Mouse (Mus musculus): ENCODE measurements at regions not wholly inside any gene's neighbourhood (a gene's known extent, or its start where the extent isn't known, plus 50 kb on each side); places are given as distances from the start of the nearest gene placed in this dataset.

GRCm38 (mm10) chr14:29818251-29818650 is 96.6 kb upstream of the Cacna2d3 start:
- 87% methylated on average over 7 of the region's 7 CpGs for WGBS

GRCm38 (mm10) chr14:29818751-29819150 is 97.1 kb upstream of the Cacna2d3 start:
- no peak for TF ChIP-seq CTCF (IDR thresholded peaks at IDR 0.05; ENCODE audit: insufficient read depth, low read length)
- TF ChIP-seq POLR2A (IDR thresholded peaks at IDR 0.05; ENCODE audit: borderline replicate concordance, extremely low read depth, low read depth, low read length) = no peak
- no peak for DNase-seq
- WGBS = 78% methylated on average over 2 of the region's 2 CpGs
- no peak overlapping the region for H3K4me3 ChIP-seq (replicated peaks; ENCODE audit: extremely low read depth, low read depth, low read length)
- H3K4me1 ChIP-seq (ENCODE audit: control insufficient read depth, insufficient read depth, low read length) = no peaks in the 10 kb centered on the region

More at GRCm38 (mm10) chr14:29818251-29818650, 96.6 kb upstream of the Cacna2d3 start:
- no peaks in the 10 kb centered on the region for H3K4me1 ChIP-seq (ENCODE audit: control insufficient read depth, insufficient read depth, low read length)
- TF ChIP-seq CTCF (IDR thresholded peaks at IDR 0.05; ENCODE audit: insufficient read depth, low read length) (no peak), POLR2A (IDR thresholded peaks at IDR 0.05; ENCODE audit: borderline replicate concordance, extremely low read depth, low read depth, low read length) (no peak)
- DNase-seq = no peak
- H3K4me3 ChIP-seq (replicated peaks; ENCODE audit: extremely low read depth, low read depth, low read length) = no peak overlapping the region

GRCm38 (mm10) chr14:29837063-29837462 is 115.4 kb upstream of the Cacna2d3 start:
- 74% methylated on average over 1 of the region's 1 CpGs for WGBS
- TF ChIP-seq POLR2A (IDR thresholded peaks at IDR 0.05; ENCODE audit: borderline replicate concordance, extremely low read depth, low read depth, low read length) (no peak), CTCF (IDR thresholded peaks at IDR 0.05; ENCODE audit: insufficient read depth, low read length) (0 out of 2 replicates have a peak, but pooled peaks have one; percentile 4)
- H3K4me1 ChIP-seq (ENCODE audit: control insufficient read depth, insufficient read depth, low read length) = no peaks in the 10 kb centered on the region
- H3K4me3 ChIP-seq (replicated peaks; ENCODE audit: extremely low read depth, low read depth, low read length) = no peak overlapping the region
- no peak for DNase-seq

GRCm38 (mm10) chr14:29839576-29839975 is 117.9 kb upstream of the Cacna2d3 start:
- no peak for TF ChIP-seq CTCF (IDR thresholded peaks at IDR 0.05; ENCODE audit: insufficient read depth, low read length)
- TF ChIP-seq POLR2A (IDR thresholded peaks at IDR 0.05; ENCODE audit: borderline replicate concordance, extremely low read depth, low read depth, low read length) = no peak
- DNase-seq = no peak
- Histone ChIP-seq H3K4me3 (replicated peaks; ENCODE audit: extremely low read depth, low read depth, low read length) (no peak overlapping the region), H3K4me1 (ENCODE audit: control insufficient read depth, insufficient read depth, low read length) (no peaks in the 10 kb centered on the region)
- WGBS = 78% methylated on average over 3 of the region's 3 CpGs

GRCm38 (mm10) chr14:29841361-29842117 is 119.9 kb upstream of the Cacna2d3 start:
- TF ChIP-seq POLR2A (IDR thresholded peaks at IDR 0.05; ENCODE audit: borderline replicate concordance, extremely low read depth, low read depth, low read length) = no peak
- no peak for TF ChIP-seq CTCF (IDR thresholded peaks at IDR 0.05; ENCODE audit: insufficient read depth, low read length)
- 76% methylated on average over 7 of the region's 7 CpGs for WGBS
- Histone ChIP-seq H3K4me3 (replicated peaks; ENCODE audit: extremely low read depth, low read depth, low read length) (no peak overlapping the region), H3K4me1 (ENCODE audit: control insufficient read depth, insufficient read depth, low read length) (no peaks in the 10 kb centered on the region)
- no peak for DNase-seq

GRCm38 (mm10) chr14:29847661-29848060 is 120.4 kb upstream of the Selenok start:
- no peak for TF ChIP-seq CTCF (IDR thresholded peaks at IDR 0.05; ENCODE audit: insufficient read depth, low read length)
- no peak for TF ChIP-seq POLR2A (IDR thresholded peaks at IDR 0.05; ENCODE audit: borderline replicate concordance, extremely low read depth, low read depth, low read length)
- Histone ChIP-seq H3K4me1 (ENCODE audit: control insufficient read depth, insufficient read depth, low read length) (no peaks in the 10 kb centered on the region), H3K4me3 (replicated peaks; ENCODE audit: extremely low read depth, low read depth, low read length) (no peak overlapping the region)
- DNase-seq = no peak
- WGBS = 93% methylated on average over 7 of the region's 7 CpGs

GRCm38 (mm10) chr14:29851286-29851685 is 116.8 kb upstream of the Selenok start:
- no peak for DNase-seq
- WGBS = 74% methylated on average over 5 of the region's 5 CpGs

GRCm38 (mm10) chr14:29851956-29852725 is 116.0 kb upstream of the Selenok start:
- Histone ChIP-seq H3K4me3 (replicated peaks; ENCODE audit: extremely low read depth, low read depth, low read length) (no peak overlapping the region), H3K4me1 (ENCODE audit: control insufficient read depth, insufficient read depth, low read length) (no peaks in the 10 kb centered on the region)
- TF ChIP-seq POLR2A (IDR thresholded peaks at IDR 0.05; ENCODE audit: borderline replicate concordance, extremely low read depth, low read depth, low read length) (no peak), CTCF (IDR thresholded peaks at IDR 0.05; ENCODE audit: insufficient read depth, low read length) (no peak)
- 62% methylated on average over 11 of the region's 11 CpGs for WGBS
- no peak for DNase-seq

More at GRCm38 (mm10) chr14:29851286-29851685, 116.8 kb upstream of the Selenok start:
- no peaks in the 10 kb centered on the region for H3K4me1 ChIP-seq (ENCODE audit: control insufficient read depth, insufficient read depth, low read length)
- TF ChIP-seq POLR2A (IDR thresholded peaks at IDR 0.05; ENCODE audit: borderline replicate concordance, extremely low read depth, low read depth, low read length) = no peak
- TF ChIP-seq CTCF (IDR thresholded peaks at IDR 0.05; ENCODE audit: insufficient read depth, low read length) = no peak
- H3K4me3 ChIP-seq (replicated peaks; ENCODE audit: extremely low read depth, low read depth, low read length) = no peak overlapping the region

GRCm38 (mm10) chr14:29862032-29862431 is 106.1 kb upstream of the Selenok start:
- Histone ChIP-seq H3K4me1 (ENCODE audit: control insufficient read depth, insufficient read depth, low read length) (no peaks in the 10 kb centered on the region), H3K4me3 (replicated peaks; ENCODE audit: extremely low read depth, low read depth, low read length) (no peak overlapping the region)
- 90% methylated on average over 1 of the region's 1 CpGs for WGBS
- DNase-seq = no peak
- TF ChIP-seq CTCF (IDR thresholded peaks at IDR 0.05; ENCODE audit: insufficient read depth, low read length) (no peak), POLR2A (IDR thresholded peaks at IDR 0.05; ENCODE audit: borderline replicate concordance, extremely low read depth, low read depth, low read length) (no peak)
